Mouse (Mus musculus) gastrocnemius, adult 8-10 months (tissue): ENCODE measurements around the gene Cuedc1. TPM values are rescaled to one million over a fixed set of nuclear protein-coding genes. Genes with fewer than 3 reads are reported as not detected.

Source experiments
- DNase-seq, 2 experiments: peaks; one replicate each; pipeline ENCODE4 v3.0.0; 2022; ENCODE audit warnings: low spot score in 2 of 2
- total RNA-seq, 4 experiments: library from RNA; stranded (reverse); gene quantifications; 2 replicates each; pipeline ENCODE4 v1.2.4; 2022

Cuedc1 gene
- total RNA-seq, 4 experiments from 2014 or later, result 108 to 156 (median 116) TPM

DNA sequence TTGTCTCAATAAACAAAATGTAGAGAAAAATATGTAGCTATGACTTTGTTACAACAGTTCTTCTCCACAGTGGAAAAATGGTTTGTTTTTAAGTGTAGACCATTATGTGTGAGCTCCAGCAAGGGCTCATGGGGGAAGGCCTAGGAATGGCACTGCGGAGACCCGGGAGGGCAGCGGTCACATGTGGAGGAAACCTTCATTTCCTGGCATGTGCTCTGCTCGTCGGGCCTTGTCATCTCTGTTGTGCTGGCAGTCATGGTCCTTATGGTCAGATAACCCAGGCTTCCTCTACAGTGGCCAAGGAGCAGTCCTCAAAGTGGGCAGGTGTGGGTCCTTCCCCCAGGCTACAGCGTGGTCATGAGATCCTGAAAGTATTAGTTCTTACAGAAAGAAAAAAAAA is 14.2 kb upstream of the Cuedc1 start:
- no peak for DNase-seq

GRCm38 (mm10) chr11:88086737-88087627 is 10.9 kb upstream of the Cuedc1 start:
- DNase-seq, result peak; percentile 88 to 92

DNA sequence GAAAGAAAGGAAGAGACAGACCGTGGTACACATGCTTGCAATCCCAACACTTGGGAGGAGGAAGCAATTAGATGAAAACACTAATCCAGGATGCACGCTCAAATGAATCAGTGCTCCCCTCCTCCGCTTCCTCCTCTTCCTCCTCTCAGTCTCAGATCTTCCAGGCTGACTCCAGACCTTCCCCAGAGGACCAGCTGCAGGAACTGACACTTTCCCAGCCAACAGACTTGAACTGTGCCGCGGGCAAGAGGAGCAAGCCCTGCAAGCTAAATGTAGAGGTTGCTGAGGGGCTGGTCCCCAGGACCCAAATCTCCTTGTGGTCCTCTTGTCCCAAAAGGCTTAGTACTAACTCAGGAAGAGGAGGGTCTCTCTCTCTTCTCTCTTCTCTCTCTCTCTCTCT is 8.7 kb upstream of the Cuedc1 start:
- no peak for DNase-seq

- DNase-seq, result no peak
Measured at GRCm38 (mm10) chr11:88090293-88090692, 7.6 kb upstream of the Cuedc1 start.

- DNase-seq, result no peak
Measured at GRCm38 (mm10) chr11:88091949-88092348, 5.9 kb upstream of the Cuedc1 start.

DNA sequence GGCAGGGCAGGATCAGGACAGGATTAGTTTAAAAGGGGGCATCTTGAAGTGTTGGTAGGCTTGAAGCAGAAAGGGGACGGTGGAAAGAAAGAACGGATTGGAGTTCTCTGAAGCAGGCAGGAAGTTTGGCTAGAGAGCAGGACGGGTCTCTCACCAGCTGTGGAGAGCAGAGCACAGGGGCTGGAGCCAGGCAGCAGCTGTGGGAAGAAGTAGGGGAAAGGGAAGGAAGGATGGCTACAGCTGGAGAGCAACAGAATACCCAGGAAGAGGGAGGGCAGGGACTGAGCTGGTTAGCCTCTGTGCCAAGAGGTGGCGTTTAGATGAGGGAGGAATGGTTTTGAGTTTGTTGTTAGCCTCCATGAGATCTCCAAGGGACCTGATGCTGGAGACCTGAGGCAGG is 685 bp upstream of the Cuedc1 start:
- peak in 1 of 2 experiments; percentile 39 for DNase-seq

GRCm38 (mm10) chr11:88098787-88099598 is 1.1 kb downstream of the Cuedc1 start:
- peak; percentile 60 to 77 for DNase-seq

DNA sequence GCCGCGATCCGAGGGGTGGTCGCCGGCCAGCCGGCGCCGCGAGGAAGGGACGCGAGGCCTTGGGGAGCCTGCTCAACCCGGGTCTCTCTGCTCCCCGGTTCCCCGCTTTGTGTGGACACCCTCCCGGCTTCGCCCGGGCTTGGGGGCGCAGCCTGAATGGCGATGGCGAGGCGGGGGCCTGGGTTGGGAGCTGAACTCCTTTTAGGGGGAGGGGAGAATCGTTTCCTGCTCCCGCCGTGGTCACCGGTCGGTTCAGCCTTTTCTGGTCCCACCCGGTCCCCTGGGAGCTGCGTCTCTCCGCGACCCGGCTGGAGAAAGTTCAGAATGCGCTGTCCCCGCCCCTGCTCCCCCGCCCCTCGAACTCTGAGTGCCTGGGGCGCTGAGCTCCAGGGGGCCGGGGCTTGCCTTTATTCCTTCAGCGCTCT is 1.8 kb downstream of the Cuedc1 start:
- peak; percentile 76 to 80 for DNase-seq

DNA sequence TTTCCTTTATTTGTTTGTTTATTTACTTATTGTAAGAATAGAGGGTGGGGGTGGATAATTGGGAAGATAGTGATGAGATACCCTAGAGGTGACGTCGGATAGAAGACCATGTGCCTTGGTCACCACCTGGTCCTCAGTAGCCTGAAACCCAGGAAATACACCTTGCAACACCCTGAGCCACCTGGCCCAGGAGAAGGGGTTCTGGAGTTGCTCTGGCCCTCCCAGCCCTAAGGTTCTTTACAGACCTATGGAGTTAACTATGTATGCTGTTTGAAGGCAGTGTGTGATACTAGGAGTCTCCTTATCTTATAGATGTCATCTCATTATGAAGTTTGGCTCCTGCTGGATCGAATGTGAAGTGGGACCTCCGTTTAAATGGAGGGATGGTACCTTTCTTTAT is 2.3 kb downstream of the Cuedc1 start:
- DNase-seq, result no peak

- no peak for DNase-seq
Measured at GRCm38 (mm10) chr11:88103214-88103941, 5.5 kb downstream of the Cuedc1 start.

DNA sequence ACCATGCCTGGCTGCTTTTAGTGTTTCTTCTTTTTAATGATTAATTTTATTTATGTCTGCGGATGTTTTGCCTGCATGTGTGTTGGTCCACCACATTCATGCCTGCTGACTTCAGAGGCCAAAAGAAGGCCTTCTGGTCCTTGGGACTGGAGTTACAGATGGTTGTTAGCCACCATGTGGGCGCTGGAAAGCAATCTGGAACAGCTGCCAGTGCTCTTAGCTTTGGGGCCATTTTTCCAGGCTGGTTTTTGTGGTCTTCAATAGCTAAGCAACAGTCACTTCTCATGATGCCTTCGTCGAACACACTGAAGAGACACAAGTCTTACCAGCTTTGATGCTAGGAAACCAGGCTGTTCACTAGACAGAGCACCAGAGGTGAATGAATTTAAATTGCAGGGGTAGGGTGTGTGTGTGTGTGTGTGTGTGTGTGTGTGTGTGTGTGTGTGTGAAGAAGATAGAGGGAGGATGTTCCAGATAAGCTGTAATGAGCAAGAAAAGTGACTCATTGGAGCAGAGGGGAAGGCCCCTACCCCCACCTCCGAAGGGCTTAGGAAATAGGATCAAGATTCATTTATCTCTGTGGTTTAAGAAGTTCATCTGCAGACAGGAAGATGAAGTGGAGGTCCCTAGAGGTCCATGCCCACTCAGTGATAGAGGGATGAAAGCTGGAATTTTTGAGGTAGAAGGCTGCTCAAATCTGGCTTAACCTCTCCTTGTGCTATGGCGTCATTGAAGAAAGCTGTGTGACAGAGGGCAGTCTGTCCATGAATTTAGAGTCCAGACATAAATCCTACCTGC is 7.8 kb downstream of the Cuedc1 start:
- DNase-seq, result no peak

- no peak for DNase-seq
Measured at GRCm38 (mm10) chr11:88106292-88106554, 8.4 kb downstream of the Cuedc1 start.

GRCm38 (mm10) chr11:88107365-88107764 is 9.5 kb downstream of the Cuedc1 start:
- DNase-seq, result no peak

DNA sequence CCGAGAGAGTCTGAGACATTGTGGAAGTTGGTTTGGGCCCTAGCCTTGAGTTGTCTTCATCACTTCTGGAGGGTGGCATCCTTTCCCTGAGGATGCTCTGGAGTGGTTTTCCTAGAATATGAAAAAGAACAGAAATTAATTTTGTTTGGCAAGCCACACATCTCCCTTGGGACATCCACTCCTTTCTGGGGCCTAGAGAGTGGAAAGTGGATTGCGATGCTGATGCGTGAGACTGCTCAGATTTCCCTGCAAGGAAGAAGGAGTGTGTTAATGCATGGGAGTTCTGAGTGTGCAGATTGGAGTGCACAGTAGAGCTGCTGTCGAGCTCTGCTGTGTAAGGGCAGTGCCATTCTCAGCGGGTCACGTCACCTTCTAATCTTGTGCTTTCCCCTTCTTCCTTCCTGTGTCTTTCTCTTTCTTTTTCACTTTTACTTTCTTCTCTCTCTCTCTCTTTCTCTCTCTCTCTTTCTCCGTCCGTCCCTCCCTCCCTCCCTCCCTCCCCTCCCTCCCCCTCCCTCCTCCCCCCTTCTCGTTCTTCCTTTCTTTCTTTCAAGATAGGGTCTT is 12.3 kb downstream of the Cuedc1 start:
- DNase-seq, result no peak

- DNase-seq, result no peak
Measured at GRCm38 (mm10) chr11:88112078-88112477, 14.2 kb downstream of the Cuedc1 start.

DNA sequence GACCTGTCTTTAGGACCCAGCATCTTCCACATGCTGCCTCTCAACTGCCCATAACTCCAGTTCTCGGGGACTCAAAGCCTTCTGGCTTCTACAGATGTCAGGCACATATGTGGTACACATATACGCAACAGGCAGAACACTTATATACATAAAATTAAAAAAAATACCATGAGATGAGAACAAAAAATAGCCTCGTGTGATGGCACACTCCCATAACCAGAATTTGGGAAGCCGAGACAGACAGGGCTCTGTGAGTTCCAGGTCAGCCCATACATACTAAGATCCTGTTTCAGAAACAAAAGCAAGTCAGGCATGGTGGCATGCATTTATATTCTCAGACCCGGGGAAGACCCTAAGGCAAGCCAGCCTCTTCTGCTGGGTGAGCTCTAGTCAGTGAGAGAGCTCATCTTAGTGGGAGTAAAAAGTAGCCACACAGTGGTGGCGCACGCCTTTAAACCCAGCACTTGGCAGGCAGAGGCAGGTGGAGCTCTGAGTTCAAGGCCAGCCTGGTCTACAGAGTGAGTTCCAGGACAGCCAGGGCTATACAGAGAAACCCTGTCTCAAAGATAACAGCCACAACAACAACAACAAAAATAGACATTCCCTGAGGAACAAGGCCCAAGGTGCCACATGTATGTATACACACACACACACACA is 14.9 kb downstream of the Cuedc1 start:
- DNase-seq, result no peak

DNA sequence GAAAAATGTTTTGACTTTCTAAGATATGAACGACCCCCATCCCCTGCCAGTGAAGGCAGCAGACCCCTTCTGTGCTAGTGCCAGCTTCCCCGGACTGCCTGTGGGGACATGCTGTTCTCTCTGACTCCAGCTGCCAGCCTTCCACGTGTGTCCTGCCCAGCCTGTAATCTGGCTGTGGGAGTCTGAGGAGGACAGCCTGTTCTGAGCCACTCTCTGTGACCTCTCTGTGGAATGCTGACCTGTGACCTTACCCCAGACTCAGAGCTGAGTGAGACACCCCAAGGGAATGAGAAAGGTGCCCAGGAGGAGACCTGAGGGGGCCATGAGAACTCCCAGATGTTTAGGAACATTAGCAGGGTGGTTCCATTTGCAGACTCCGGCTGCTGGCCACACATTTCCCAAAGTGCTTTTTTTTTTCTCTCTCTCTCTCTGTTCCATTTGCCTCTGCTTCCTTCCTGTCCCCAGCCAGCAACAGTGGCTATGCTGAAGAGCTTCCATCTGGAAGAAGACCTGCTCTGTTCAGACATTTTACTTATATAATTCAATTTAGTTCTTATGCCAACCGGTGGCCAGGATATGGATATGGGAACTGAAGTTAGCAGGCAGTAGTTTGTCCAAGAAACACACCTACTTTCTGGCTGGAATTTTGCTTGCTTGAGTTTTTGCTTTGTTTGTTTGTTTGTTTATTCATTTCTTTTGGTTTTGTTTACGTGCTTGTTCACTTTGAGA is 15.8 kb downstream of the Cuedc1 start:
- DNase-seq, result peak; percentile 69 to 70

DNA sequence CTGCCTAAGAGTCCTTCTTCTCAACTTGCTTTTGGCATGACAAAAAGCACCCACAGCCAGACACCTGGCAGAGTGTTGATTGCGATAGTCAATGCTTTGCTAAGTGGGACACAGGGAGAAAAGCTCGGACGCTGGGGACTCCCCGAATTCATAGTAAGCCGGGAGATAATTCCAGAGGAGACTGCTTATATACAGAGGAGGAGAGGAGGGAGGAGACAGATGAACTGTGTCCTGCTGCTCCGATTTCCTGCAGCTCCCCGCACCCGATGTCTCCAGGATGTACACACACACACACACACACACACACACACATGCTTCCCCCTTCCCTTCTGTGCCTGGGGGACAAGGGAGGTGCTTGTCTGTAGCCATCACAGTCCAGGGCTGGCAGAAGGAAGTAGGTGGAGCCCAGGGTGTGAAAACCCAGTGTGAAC is 17.0 kb downstream of the Cuedc1 start:
- DNase-seq, result peak; percentile 61 to 63

GRCm38 (mm10) chr11:88116568-88116967 is 18.7 kb downstream of the Cuedc1 start:
- DNase-seq, result no peak
